Mouse (Mus musculus) brain, embryonic 18.5 days (tissue): ENCODE data around the gene Mars.
"Not testable (repeated sequence)": the region's sequence is repeated elsewhere in the genome, so short reads cannot be mapped to it uniquely, and the experiment has no call there.

Experiments used
- DNase-seq: peaks from one replicate; pipeline ENCODE4 v3.0.0-alpha.2; 2012; ENCODE audit warnings: low read depth, low spot score

Gene Mars

GRCm38 (mm10) chr10:127337536-127338099, 26.0 kb upstream of the Mars start:
- DNase-seq = no peak

GRCm38 (mm10) chr10:127336952-127337351, 25.4 kb upstream of the Mars start:
- no peak for DNase-seq

GRCm38 (mm10) chr10:127335271-127335670, 23.7 kb upstream of the Mars start:
- DNase-seq = no peak

GRCm38 (mm10) chr10:127333152-127333551, 21.6 kb upstream of the Mars start:
- DNase-seq = no peak

GRCm38 (mm10) chr10:127332211-127332874, 20.8 kb upstream of the Mars start:
- DNase-seq = no peak

- no peak for DNase-seq
Measured at GRCm38 (mm10) chr10:127330212-127330611, 18.6 kb upstream of the Mars start.

- DNase-seq = no peak
Measured at GRCm38 (mm10) chr10:127327461-127328145, 16.0 kb upstream of the Mars start.

- DNase-seq = no peak
Measured at GRCm38 (mm10) chr10:127326828-127327227, 15.2 kb upstream of the Mars start.

- DNase-seq = no peak
Measured at GRCm38 (mm10) chr10:127326017-127326801, 14.6 kb upstream of the Mars start.

- no peak for DNase-seq
Measured at GRCm38 (mm10) chr10:127325454-127326016, 13.9 kb upstream of the Mars start.

- DNase-seq = no peak
Measured at GRCm38 (mm10) chr10:127324495-127324894, 12.9 kb upstream of the Mars start.

- no peak for DNase-seq
Measured at GRCm38 (mm10) chr10:127323131-127323855, 11.7 kb upstream of the Mars start.

- DNase-seq = no peak
Measured at GRCm38 (mm10) chr10:127322669-127323068, 11.1 kb upstream of the Mars start.

- DNase-seq = no peak
Measured at GRCm38 (mm10) chr10:127322178-127322577, 10.6 kb upstream of the Mars start.

GRCm38 (mm10) chr10:127321621-127322020, 10.0 kb upstream of the Mars start, which contains the start of gene Arhgap9:
TSS of gene Arhgap9 (plus strand) at chr10:127321964.
- no peak for DNase-seq

GRCm38 (mm10) chr10:127319969-127320368, 8.4 kb upstream of the Mars start:
- no peak for DNase-seq

- DNase-seq = no peak
Measured at GRCm38 (mm10) chr10:127318009-127318408, 6.4 kb upstream of the Mars start.

GRCm38 (mm10) chr10:127317277-127317676, 5.7 kb upstream of the Mars start:
- DNase-seq = no peak

GRCm38 (mm10) chr10:127314950-127315349, 3.4 kb upstream of the Mars start:
- DNase-seq = not testable (repeated sequence)

GRCm38 (mm10) chr10:127313516-127313915, 1.9 kb upstream of the Mars start:
- not testable (repeated sequence) for DNase-seq

- DNase-seq = no peak
Measured at GRCm38 (mm10) chr10:127312858-127313257, 1.3 kb upstream of the Mars start.
